Mouse (Mus musculus): ENCODE measurements at regions not wholly inside any gene's neighbourhood (a gene's known extent, or its start where the extent isn't known, plus 50 kb on each side); places are given as distances from the start of the nearest gene placed in this dataset.

- Histone ChIP-seq H3K36me3 (ENCODE audit: control insufficient read depth, insufficient read depth, low read length) (no peaks in the 10 kb centered on the region), H3K27ac (ENCODE audit: control insufficient read depth, insufficient read depth, low read length) (no peak overlapping the region), H3K4me1 (replicated peaks; ENCODE audit: control insufficient read depth, insufficient read depth, low read length) (peaks cover 2% of the 10 kb centered on the region; the same call in 1 of the 2 replicates), H3K27me3 (ENCODE audit: control insufficient read depth, insufficient read depth, low read length) (no peaks in the 10 kb centered on the region), H3K4me3 (ENCODE audit: control insufficient read depth, insufficient read depth, low read length) (no peak overlapping the region)
- no peak for TF ChIP-seq CTCF (IDR thresholded peaks at IDR 0.05; ENCODE audit: borderline replicate concordance, control insufficient read depth, extremely low read depth, insufficient read depth, low read length, poor library complexity)
- TF ChIP-seq POLR2A (IDR thresholded peaks at IDR 0.05; ENCODE audit: control insufficient read depth, extremely low read depth, insufficient read depth, low read length, poor library complexity): no peak
- DNase-seq: no peak
- WGBS: 88% methylated on average over 8 of the region's 8 CpGs
Measured at GRCm38 (mm10) chrX:12219474-12219873, 59.3 kb upstream of the Bcor start.

GRCm38 (mm10) chrX:12224314-12224713, 64.2 kb upstream of the Bcor start:
- TF ChIP-seq POLR2A (IDR thresholded peaks at IDR 0.05; ENCODE audit: control insufficient read depth, extremely low read depth, insufficient read depth, low read length, poor library complexity): no peak
- no peak for TF ChIP-seq CTCF (IDR thresholded peaks at IDR 0.05; ENCODE audit: borderline replicate concordance, control insufficient read depth, extremely low read depth, insufficient read depth, low read length, poor library complexity)
- Histone ChIP-seq H3K27ac (ENCODE audit: control insufficient read depth, insufficient read depth, low read length) (no peak overlapping the region), H3K27me3 (ENCODE audit: control insufficient read depth, insufficient read depth, low read length) (no peaks in the 10 kb centered on the region), H3K4me1 (replicated peaks; ENCODE audit: control insufficient read depth, insufficient read depth, low read length) (peaks cover 11% of the 10 kb centered on the region), H3K4me3 (ENCODE audit: control insufficient read depth, insufficient read depth, low read length) (no peak overlapping the region), H3K36me3 (ENCODE audit: control insufficient read depth, insufficient read depth, low read length) (no peaks in the 10 kb centered on the region)
- 96% methylated on average over 4 of the region's 4 CpGs for WGBS
- no peak for DNase-seq

GRCm38 (mm10) chrX:12225116-12225891, 65.1 kb upstream of the Bcor start:
- no peaks in the 10 kb centered on the region for H3K36me3 ChIP-seq (ENCODE audit: control insufficient read depth, insufficient read depth, low read length)
- no peak overlapping the region for H3K27ac ChIP-seq (ENCODE audit: control insufficient read depth, insufficient read depth, low read length)
- H3K4me3 ChIP-seq (ENCODE audit: control insufficient read depth, insufficient read depth, low read length): no peak overlapping the region
- peaks cover 11% of the 10 kb centered on the region for H3K4me1 ChIP-seq (replicated peaks; ENCODE audit: control insufficient read depth, insufficient read depth, low read length)
- no peak for DNase-seq
- no peaks in the 10 kb centered on the region for H3K27me3 ChIP-seq (ENCODE audit: control insufficient read depth, insufficient read depth, low read length)
- 29% methylated on average over 14 of the region's 19 CpGs for WGBS
- TF ChIP-seq POLR2A (IDR thresholded peaks at IDR 0.05; ENCODE audit: control insufficient read depth, extremely low read depth, insufficient read depth, low read length, poor library complexity) (no peak), CTCF (IDR thresholded peaks at IDR 0.05; ENCODE audit: borderline replicate concordance, control insufficient read depth, extremely low read depth, insufficient read depth, low read length, poor library complexity) (no peak)

GRCm38 (mm10) chrX:12225892-12226206, 65.7 kb upstream of the Bcor start:
- no peak for TF ChIP-seq CTCF (IDR thresholded peaks at IDR 0.05; ENCODE audit: borderline replicate concordance, control insufficient read depth, extremely low read depth, insufficient read depth, low read length, poor library complexity)
- no peak for TF ChIP-seq POLR2A (IDR thresholded peaks at IDR 0.05; ENCODE audit: control insufficient read depth, extremely low read depth, insufficient read depth, low read length, poor library complexity)
- no peak overlapping the region for H3K4me3 ChIP-seq (ENCODE audit: control insufficient read depth, insufficient read depth, low read length)
- no peaks in the 10 kb centered on the region for H3K36me3 ChIP-seq (ENCODE audit: control insufficient read depth, insufficient read depth, low read length)
- peaks cover 11% of the 10 kb centered on the region for H3K4me1 ChIP-seq (replicated peaks; ENCODE audit: control insufficient read depth, insufficient read depth, low read length)
- H3K27ac ChIP-seq (ENCODE audit: control insufficient read depth, insufficient read depth, low read length): no peak overlapping the region
- no peaks in the 10 kb centered on the region for H3K27me3 ChIP-seq (ENCODE audit: control insufficient read depth, insufficient read depth, low read length)
- DNase-seq: no peak
- 50% methylated on average over 3 of the region's 3 CpGs for WGBS

- Histone ChIP-seq H3K36me3 (ENCODE audit: control insufficient read depth, insufficient read depth, low read length) (no peaks in the 10 kb centered on the region), H3K4me3 (ENCODE audit: control insufficient read depth, insufficient read depth, low read length) (no peak overlapping the region), H3K27ac (ENCODE audit: control insufficient read depth, insufficient read depth, low read length) (no peak overlapping the region), H3K4me1 (replicated peaks; ENCODE audit: control insufficient read depth, insufficient read depth, low read length) (peaks cover 6% of the 10 kb centered on the region; the same call in 1 of the 2 replicates), H3K27me3 (ENCODE audit: control insufficient read depth, insufficient read depth, low read length) (no peaks in the 10 kb centered on the region)
- TF ChIP-seq POLR2A (IDR thresholded peaks at IDR 0.05; ENCODE audit: control insufficient read depth, extremely low read depth, insufficient read depth, low read length, poor library complexity): no peak
- TF ChIP-seq CTCF (IDR thresholded peaks at IDR 0.05; ENCODE audit: borderline replicate concordance, control insufficient read depth, extremely low read depth, insufficient read depth, low read length, poor library complexity): no peak
- 6% methylated on average over 4 of the region's 4 CpGs for WGBS
- DNase-seq: no peak
Measured at GRCm38 (mm10) chrX:12240505-12241011, 80.4 kb upstream of the Bcor start.

- peaks cover 6% of the 10 kb centered on the region; the same call in 1 of the 2 replicates for H3K4me1 ChIP-seq (replicated peaks; ENCODE audit: control insufficient read depth, insufficient read depth, low read length)
- no peak for DNase-seq
- H3K27ac ChIP-seq (ENCODE audit: control insufficient read depth, insufficient read depth, low read length): no peak overlapping the region
- H3K27me3 ChIP-seq (ENCODE audit: control insufficient read depth, insufficient read depth, low read length): no peaks in the 10 kb centered on the region
- H3K4me3 ChIP-seq (ENCODE audit: control insufficient read depth, insufficient read depth, low read length): no peak overlapping the region
- WGBS: 56% methylated on average over 4 of the region's 4 CpGs
- TF ChIP-seq POLR2A (IDR thresholded peaks at IDR 0.05; ENCODE audit: control insufficient read depth, extremely low read depth, insufficient read depth, low read length, poor library complexity): no peak
- no peak for TF ChIP-seq CTCF (IDR thresholded peaks at IDR 0.05; ENCODE audit: borderline replicate concordance, control insufficient read depth, extremely low read depth, insufficient read depth, low read length, poor library complexity)
- no peaks in the 10 kb centered on the region for H3K36me3 ChIP-seq (ENCODE audit: control insufficient read depth, insufficient read depth, low read length)
Measured at GRCm38 (mm10) chrX:12241751-12242150, 81.6 kb upstream of the Bcor start.

All from thymus, adult 2 months (tissue).